Mouse (Mus musculus) stomach, postnatal 0 days (tissue): ENCODE measurements at regions not wholly inside any gene's neighbourhood (a gene's known extent, or its start where the extent isn't known, plus 50 kb on each side); places are given as distances from the start of the nearest gene placed in this dataset.

ENCODE experiments used
- ATAC-seq: fragments of 200-750 bp; cut with Nextera tagmentation; 2 replicates; pipeline ENCODE4 v1.8.0; 2017; ENCODE audit not compliant: low FRiP score, low TSS enrichment
- DNase-seq: peaks from one replicate; pipeline ENCODE4 v3.0.0-alpha.2; 2016; ENCODE audit warnings: low spot score
- H3K27ac ChIP-seq: fragments of 300-500 bp; sonication (generic); replicated peaks from 2 replicates; pipeline ENCODE4 v1.5.1; 2014; ENCODE audit warnings: mild to moderate bottlenecking, control low read depth
- H3K27me3 ChIP-seq: fragments of 300-500 bp; sonication (generic); 2 replicates; pipeline ENCODE4 v1.6.1; 2014; ENCODE audit warnings: low read length; ENCODE audit not compliant: control insufficient read depth, insufficient read depth
- H3K36me3 ChIP-seq: fragments of 300-500 bp; sonication (generic); 2 replicates; pipeline ENCODE4 v1.6.1; 2014; ENCODE audit warnings: low read length, mixed read lengths; ENCODE audit not compliant: control insufficient read depth, insufficient read depth
- H3K4me1 ChIP-seq: fragments of 300-500 bp; sonication (generic); replicated peaks from 2 replicates; pipeline ENCODE4 v1.6.1; 2014; ENCODE audit warnings: antibody characterized with exemption; ENCODE audit not compliant: control insufficient read depth, insufficient read depth
- H3K4me2 ChIP-seq: fragments of 300-500 bp; sonication (generic); replicated peaks from 2 replicates; pipeline ENCODE4 v1.6.1; 2014; ENCODE audit warnings: low read depth, mild to moderate bottlenecking, control low read depth, moderate library complexity
- H3K4me3 ChIP-seq: fragments of 300-500 bp; sonication (generic); 2 replicates; pipeline ENCODE4 v1.5.1; 2014; ENCODE audit warnings: low read depth, low read length, control low read depth
- H3K9ac ChIP-seq: fragments of 300-500 bp; sonication (generic); 2 replicates; pipeline ENCODE4 v1.6.1; 2014; ENCODE audit warnings: mild to moderate bottlenecking, low read length, control low read depth, mixed read lengths
- H3K9me3 ChIP-seq: fragments of 300-500 bp; sonication (generic); 2 replicates; pipeline ENCODE4 v1.6.1; 2016; ENCODE audit warnings: low read length; ENCODE audit not compliant: control insufficient read depth
- CTCF ChIP-seq: IDR thresholded peaks from 2 replicates; pipeline ENCODE4 v1.5.1; 2016; ENCODE audit warnings: antibody characterized with exemption, low read depth, mild to moderate bottlenecking, moderate library complexity
- EP300 ChIP-seq: optimal IDR thresholded peaks from 2 replicates; pipeline ENCODE3; 2016; ENCODE audit warnings: antibody characterized with exemption
- WGBS: fragments of 180-500 bp; shearing (Covaris S2); extraction: QIAGEN DNeasy Blood & Tissue Kit; methylation state at CpG from one replicate; pipeline ENCODE4 v1.1.7; 2014; 5-methylcytosine and 5-hydroxymethylcytosine counted together

DNA sequence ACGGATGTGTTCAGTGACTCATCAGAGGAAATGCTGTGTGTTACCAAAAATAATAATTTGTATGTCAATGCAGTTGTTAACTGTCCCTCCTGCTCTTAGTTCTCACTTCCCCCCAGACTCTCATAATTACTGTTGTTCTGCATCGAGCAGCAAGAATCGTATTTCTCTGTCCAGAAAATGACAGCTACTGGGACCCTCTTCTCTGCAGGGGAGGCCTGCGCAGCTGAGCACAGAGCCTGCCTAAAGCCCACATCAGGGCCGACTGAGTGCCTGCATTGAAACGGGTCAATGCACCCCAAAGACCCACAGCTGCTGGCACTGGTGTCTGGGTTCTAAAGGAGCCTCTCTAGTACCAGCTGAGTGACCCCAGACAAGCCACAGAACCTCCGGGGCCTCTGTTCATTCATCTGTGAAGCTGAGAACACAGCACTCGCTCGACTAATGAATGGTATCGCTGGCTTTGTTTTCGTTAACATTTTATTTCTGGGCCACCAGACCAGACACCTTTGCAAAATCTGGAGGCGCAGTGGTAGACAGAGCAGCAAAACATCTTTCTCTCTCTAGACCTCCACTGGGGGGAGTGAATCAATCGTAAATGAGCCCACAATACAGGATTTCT lies 163.2 kb downstream of the Clic5 start:
- Histone ChIP-seq H3K27ac (no peak overlapping the region), H3K4me3 (no peak overlapping the region), H3K9ac (no peak overlapping the region), H3K36me3 (no peaks in the 10 kb centered on the region), H3K4me2 (no peak overlapping the region), H3K4me1 (no peaks in the 10 kb centered on the region), H3K9me3 (no peaks in the 10 kb centered on the region), H3K27me3 (no peaks in the 10 kb centered on the region)
- no peak for DNase-seq
- no peak for TF ChIP-seq CTCF
- no peak for TF ChIP-seq EP300
- WGBS, result 71% methylated on average over 13 of the region's 13 CpGs
- no peak for ATAC-seq

DNA sequence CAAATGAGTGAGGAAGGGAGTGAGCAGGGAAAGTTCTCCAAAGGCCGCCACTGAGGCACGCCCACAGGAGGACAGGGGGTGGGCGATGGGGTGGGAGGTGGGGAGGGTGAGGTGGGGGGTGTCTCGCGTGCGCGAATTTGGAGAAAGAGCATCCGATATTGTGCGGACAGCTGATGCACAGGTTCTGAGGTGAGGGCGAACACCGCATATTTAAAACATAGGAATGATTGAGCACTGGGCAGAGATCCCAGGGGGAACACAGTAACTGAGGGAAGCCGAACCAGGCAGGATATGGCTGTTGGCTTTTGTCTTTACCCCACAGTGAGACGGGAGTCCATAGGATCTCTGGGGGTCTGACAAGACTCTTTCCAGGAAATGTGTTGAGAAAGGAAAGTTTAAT lies 163.8 kb downstream of the Clic5 start:
- no peaks in the 10 kb centered on the region for H3K27me3 ChIP-seq
- no peak overlapping the region for H3K4me2 ChIP-seq
- no peak overlapping the region for H3K4me3 ChIP-seq
- no peaks in the 10 kb centered on the region for H3K9me3 ChIP-seq
- no peaks in the 10 kb centered on the region for H3K36me3 ChIP-seq
- H3K4me1 ChIP-seq, result no peaks in the 10 kb centered on the region
- no peak overlapping the region for H3K27ac ChIP-seq
- H3K9ac ChIP-seq, result no peak overlapping the region
- 83% methylated on average over 13 of the region's 13 CpGs for whole genome bisulfite sequencing
- TF ChIP-seq CTCF (no peak), EP300 (no peak)
- no peak for DNase-seq
- ATAC-seq, result no peak

DNA sequence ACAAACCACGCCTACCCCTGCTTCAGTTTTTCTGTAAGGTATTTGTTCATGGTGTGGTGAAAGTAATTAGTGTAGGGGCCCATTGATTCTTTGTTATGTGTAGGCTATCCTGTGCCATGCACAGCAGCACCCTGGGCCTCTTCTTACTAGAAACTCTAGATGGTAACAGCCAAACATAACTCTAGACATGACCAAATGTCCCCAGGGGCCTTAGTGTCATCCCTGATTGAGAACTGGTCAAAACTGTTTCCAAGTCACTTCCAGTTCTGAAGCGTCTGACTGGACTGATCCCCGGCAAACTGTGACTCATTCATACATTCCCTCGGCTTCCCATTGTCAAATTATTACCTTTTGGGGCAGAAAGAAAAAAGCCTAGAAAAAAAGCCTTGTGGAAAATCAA lies 174.7 kb downstream of the Clic5 start:
- TF ChIP-seq CTCF, result no peak
- TF ChIP-seq EP300, result no peak
- H3K4me2 ChIP-seq, result no peak overlapping the region
- no peaks in the 10 kb centered on the region for H3K9me3 ChIP-seq
- no peak overlapping the region for H3K27ac ChIP-seq
- H3K4me1 ChIP-seq, result no peaks in the 10 kb centered on the region
- no peaks in the 10 kb centered on the region for H3K27me3 ChIP-seq
- H3K36me3 ChIP-seq, result no peaks in the 10 kb centered on the region
- 64% methylated on average over 4 of the region's 4 CpGs for WGBS
- ATAC-seq (no peak), DNase-seq (no peak)
- H3K4me3 ChIP-seq, result no peak overlapping the region
- H3K9ac ChIP-seq, result no peak overlapping the region

DNA sequence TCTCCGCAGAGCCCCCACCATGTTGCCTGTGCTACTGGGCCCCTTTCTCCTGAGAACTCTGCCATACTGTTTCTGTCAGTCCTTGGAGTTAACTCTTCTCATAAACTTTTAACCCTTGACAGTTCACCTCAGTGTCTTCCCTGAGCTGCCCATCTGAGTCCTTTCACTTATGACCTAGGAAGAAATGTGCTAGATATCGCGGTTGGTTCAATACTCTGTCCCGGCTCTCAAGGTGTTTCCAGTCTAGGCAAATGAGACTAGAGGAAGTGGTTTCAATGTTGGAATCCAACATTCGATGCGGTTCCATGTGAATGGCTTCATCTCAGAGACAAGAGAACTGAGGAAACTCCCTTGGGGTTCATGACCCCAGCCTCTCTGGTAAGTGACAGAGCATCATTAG lies 176.1 kb downstream of the Clic5 start:
- TF ChIP-seq CTCF (no peak), EP300 (no peak)
- H3K9ac ChIP-seq, result no peak overlapping the region
- no peaks in the 10 kb centered on the region for H3K27me3 ChIP-seq
- no peaks in the 10 kb centered on the region for H3K4me1 ChIP-seq
- 94% methylated on average over 6 of the region's 6 CpGs for WGBS
- H3K27ac ChIP-seq, result no peak overlapping the region
- no peaks in the 10 kb centered on the region for H3K36me3 ChIP-seq
- H3K4me3 ChIP-seq, result no peak overlapping the region
- ATAC-seq (no peak), DNase-seq (no peak)
- H3K4me2 ChIP-seq, result no peak overlapping the region
- no peaks in the 10 kb centered on the region for H3K9me3 ChIP-seq

DNA sequence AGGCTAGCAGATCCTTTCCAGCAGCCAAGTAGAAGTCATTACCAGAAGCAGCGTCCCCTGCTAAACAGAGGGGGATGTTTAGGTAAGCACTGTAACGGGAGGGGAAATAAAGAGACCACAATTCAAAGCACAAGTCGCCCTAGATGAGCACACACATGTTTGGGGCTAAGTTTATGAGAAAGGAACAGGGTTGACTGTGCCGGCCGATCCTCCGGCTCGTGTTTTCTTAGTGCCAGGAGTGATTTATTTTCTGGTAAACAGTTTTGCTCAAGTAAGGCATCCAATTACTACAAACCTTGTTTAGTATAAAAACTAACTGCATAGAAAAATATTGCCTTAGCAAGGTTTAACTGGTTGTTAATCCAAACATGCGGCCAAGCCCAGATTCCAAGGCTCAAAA lies 178.1 kb downstream of the Clic5 start:
- WGBS, result 42% methylated on average over 8 of the region's 8 CpGs
- no peak for TF ChIP-seq CTCF
- no peak for TF ChIP-seq EP300
- no peaks in the 10 kb centered on the region for H3K9me3 ChIP-seq
- DNase-seq (no peak), ATAC-seq (no peak)
- H3K4me1 ChIP-seq, result no peaks in the 10 kb centered on the region
- no peak overlapping the region for H3K9ac ChIP-seq
- H3K27ac ChIP-seq, result no peak overlapping the region
- no peak overlapping the region for H3K4me3 ChIP-seq
- no peaks in the 10 kb centered on the region for H3K36me3 ChIP-seq
- H3K4me2 ChIP-seq, result no peak overlapping the region
- H3K27me3 ChIP-seq, result no peaks in the 10 kb centered on the region

DNA sequence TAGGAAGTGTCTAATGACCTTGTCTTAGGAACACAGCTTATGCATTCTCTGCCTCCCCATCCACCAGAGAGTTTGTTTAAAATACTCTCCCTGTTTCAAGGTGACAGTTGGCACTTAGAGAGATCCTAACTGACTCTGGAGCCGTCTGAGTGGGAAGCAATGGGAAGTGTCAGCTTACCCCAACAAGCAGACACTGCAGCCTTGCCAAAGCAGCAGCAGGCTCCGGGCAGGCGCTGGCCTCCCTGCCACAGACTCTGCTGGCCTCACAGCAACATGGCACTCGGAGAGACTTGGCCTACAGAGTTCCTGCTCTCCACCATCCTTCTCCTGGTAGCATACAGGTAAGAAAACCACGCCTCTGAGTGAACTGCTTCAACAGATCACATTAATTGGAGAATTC lies 179.2 kb downstream of the Clic5 start:
- TF ChIP-seq EP300 (no peak), CTCF (no peak)
- H3K36me3 ChIP-seq, result no peaks in the 10 kb centered on the region
- H3K4me2 ChIP-seq, result no peak overlapping the region
- ATAC-seq, result no peak
- DNase-seq, result no peak
- no peaks in the 10 kb centered on the region for H3K9me3 ChIP-seq
- H3K27ac ChIP-seq, result no peak overlapping the region
- H3K4me1 ChIP-seq, result no peaks in the 10 kb centered on the region
- 37% methylated on average over 5 of the region's 5 CpGs for WGBS
- no peaks in the 10 kb centered on the region for H3K27me3 ChIP-seq
- no peak overlapping the region for H3K4me3 ChIP-seq
- H3K9ac ChIP-seq, result no peak overlapping the region
